Mouse (Mus musculus) thymus, postnatal 0 days (tissue): ENCODE results near the gene Nfkbiz. TPM values are rescaled to one million over a fixed set of nuclear protein-coding genes. Genes with fewer than 3 reads are reported as not detected.
"Not testable (repeated sequence)": the region's sequence is repeated elsewhere in the genome, so short reads cannot be mapped to it uniquely, and the experiment has no call there.

Experiments
- DNase-seq: peaks from one replicate; pipeline ENCODE4 v3.0.0-alpha.2; 2015; ENCODE audit warnings: low spot score
- polyA plus RNA-seq: library from polyadenylated mRNA; unstranded; fragments of >200 nt; fragmentation: Nextera tagmentation; extraction: Ambion mirVana; gene quantifications from 2 replicates; pipeline ENCODE4 v1.2.1, GENCODE M21; 2015

Gene Nfkbiz
- 6.0 and 6.3 TPM in 2 replicates for polyA plus RNA-seq

DNA sequence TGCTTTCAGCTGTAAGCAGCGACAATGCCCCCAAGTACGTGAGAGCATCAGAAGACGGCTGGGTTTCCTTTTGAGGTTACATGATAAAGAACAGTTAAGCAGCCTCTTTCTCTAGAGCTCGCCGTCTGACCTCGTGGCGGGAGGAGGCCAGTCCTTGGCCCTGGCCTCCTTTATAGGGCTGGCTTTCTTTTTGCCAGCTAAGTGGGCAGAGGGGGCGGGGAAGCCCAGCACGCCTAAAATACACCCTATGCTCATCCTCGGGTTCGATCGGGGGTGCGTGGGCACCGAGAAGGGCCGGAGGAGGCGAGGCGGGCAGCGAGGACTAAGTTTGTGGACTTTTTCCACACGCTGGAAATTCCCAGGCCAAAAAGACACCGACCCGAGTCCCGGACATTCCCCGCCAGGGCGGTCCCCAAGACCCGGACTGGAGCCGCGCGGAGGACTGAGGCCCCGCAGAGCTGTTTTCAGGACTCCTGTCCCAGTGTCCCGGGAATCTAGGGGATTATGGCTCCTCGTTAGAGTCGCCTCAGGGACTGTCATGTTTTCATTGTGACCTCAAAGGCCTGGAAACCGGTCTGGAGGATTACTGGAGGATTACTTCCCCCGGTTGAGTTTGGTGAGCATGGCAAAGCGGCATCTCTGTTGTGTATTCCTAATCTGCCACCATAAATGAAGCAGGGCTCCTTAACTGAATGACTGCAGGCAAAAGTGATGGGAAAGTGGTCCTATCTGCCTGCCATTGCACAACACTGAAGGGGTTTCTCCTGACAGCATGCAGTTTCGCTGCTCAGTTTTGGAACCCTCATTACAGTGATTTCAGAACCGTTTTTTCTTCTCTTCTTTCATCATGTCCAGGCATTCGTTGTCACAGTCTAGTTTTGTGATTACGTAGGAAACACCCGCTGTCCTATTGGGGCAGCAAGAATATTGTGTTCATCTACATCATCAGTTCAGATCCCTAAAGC lies at the start of gene Nfkbiz:
Nfkbiz (minus strand) TSS at position 390 of the 965 bp plus-strand sequence.
- DNase-seq, result peak; percentile 59

DNA sequence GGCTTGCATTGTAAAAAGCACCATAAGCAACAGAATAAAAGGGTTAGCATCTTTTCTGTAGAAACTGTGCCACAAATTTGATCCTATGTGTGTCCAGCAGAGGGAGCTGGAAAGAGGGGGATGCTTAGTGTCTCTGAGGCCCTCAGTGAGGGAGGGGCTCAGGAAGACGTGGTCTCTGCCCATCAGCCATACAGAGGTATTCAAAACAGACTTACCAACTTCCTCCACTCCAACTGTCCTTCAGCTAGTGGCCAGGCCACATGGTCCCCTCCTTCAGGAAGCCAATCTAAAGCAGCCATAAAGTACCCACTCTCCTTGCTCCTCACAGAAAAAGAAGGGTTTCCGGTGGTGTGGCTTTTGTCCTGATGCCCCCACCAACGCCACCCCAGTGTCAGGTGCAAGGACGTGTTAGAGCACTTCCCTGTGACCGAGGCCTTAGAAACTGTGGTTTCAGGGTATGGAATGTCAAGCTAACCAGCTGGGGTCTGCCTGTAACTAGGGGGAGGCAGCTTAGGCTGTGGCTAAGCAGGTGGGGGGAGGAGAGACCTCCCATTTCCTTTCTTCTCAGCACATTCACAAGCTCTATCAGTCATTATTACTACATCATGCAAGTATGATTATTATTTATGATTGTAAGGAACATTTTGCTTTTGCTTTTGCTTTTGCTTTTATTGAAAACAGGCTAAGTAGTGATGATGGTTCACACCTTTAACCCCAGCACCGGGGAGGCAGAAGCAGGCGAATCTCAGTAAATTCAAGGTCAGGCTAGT lies 49.3 kb upstream of the Nfkbiz start:
- DNase-seq, result peak; percentile 74

DNA sequence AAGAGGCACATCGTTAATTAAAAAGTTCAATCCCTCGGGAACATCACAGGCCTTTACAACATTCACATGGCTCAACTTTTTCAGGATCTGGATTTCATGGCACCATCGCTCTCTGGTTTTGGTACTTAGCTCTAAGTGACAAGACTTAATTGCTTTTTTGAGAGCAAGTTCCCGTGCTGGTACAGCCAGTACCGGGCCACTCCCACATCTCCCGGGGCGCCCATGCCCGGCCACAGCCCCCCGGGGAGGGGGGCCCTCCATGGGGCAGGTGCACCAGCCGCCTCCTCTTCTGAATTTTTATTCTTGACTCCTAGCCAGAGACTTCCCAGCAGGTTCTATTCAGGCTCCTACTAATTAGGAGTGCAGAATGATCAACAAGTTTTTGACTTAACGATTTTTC lies 45.5 kb upstream of the Nfkbiz start:
- no peak for DNase-seq

DNA sequence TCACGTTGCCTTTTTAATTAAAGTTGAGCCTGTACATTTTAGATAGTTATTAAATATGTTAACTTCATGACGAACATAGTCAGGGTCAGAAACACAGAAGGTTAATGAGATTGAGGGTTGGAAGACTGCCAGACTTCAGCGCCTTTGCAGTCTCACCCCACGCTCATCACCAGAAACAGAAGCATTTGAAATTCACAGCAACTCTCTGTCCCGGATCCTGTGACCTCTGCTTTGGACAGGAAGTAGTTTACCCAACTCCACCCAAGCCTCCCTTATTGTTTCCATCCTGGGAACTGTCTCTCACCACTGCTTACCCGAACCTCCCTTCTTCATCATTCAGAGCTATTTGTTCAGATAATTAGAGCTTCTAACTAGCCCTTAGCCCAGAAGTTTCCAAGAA lies 37.3 kb upstream of the Nfkbiz start:
- no peak for DNase-seq

DNA sequence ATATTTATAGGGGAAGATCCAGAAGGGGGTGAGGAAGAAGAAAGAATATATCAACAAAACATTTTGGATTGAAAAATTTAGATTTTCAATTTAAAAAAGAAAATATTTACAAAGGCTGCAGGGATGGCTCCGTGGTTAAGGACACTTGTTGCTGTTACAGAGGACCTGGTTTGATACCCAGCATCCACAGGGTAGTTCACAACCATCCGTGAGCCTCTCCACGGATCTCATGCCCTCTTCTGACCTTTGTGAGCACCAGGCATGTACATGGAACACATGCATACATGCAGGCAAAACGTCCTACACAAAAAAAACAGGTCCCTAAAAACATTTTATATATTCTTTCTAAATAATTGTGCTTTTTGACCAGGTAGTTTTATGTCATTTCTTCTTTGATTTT lies 25.1 kb upstream of the Nfkbiz start:
- no peak for DNase-seq

DNA sequence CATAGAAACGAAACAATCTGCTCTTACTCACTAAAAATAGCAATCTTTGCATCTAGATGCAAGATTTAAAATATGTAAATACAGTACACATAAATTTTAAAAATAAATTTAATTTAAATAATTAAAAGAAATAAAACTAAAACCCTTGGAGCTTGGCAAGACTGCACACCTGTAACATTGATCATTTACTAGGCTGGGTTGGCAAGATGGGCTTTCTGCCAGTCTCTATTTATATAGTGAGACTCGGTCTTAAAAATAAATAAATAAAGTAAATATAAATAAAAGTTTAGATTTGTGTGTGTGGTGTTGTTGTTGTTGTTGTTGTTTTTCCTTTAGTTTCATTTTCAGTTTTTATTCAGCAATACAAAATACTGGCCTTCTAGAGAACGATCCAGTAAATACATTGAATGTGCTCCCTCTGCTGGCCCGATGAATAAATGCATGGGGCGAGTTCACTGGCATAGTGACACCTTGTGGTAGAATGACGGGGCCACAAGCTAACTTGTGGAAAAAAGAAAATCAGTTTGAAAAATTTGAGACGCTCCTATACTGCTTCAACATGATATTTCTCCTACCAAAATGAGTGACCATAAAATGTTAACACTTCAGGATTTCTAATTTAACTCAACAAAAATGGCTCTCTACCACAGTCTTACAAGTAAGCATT lies 24.6 kb upstream of the Nfkbiz start:
- DNase-seq, result peak; percentile 80

DNA sequence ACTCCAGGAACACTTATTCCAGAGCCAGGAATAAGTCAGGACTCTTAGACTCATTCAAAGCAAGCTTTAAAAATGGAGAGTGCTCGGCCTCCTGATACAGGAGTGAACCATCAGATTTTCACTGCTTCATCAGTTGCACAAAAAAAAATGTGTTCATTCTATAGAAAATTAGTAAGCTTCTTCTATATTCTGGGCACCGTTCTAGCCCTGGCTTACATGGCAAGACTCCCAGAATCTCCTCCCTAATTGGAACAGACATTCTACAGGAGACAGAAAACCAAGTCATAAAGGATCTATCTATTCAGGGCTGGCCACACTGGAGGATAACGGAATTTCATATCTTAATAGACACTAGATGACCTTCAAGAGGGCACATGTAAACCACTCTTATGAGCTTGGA lies 22.4 kb upstream of the Nfkbiz start:
- DNase-seq, result no peak

DNA sequence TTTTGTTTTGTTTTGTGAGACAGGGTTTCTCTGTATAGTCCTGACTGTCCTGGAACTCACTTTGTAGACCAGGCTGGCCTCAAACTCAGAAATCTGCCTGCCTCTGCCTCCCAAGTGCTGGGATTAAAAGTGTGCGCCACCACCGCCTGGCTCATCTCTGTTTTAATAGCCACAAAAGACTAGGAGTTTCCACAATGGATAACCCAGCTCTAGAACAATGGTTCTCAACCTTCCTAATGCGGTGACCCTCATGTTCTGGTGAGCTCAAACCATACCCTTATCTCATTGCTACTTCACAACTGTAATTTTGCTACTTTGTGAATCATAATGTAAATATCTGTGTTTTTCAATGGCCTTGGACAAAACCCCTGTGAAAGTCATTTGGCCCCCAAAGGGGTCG lies 20.7 kb upstream of the Nfkbiz start:
- DNase-seq, result not testable (repeated sequence)

DNA sequence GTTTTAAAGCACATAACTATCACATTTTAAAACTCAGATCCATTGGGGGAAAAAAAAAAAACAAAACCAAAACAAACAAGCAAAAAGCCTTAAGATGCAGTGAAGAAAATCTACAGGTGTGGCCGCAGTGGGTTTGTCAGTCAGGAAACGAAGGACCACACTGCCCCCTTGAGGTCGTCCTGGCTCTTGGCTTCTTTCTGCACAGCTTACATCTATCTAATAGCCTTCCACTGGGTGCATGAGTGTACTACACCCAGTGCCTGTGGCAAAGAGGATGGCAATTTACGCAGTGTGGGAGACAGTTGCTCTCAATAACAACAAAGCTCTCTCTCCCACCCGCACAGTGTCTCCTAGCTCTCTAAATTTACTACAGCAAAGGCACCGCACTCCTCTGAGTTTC lies 19.8 kb upstream of the Nfkbiz start:
- peak; percentile 80 for DNase-seq

DNA sequence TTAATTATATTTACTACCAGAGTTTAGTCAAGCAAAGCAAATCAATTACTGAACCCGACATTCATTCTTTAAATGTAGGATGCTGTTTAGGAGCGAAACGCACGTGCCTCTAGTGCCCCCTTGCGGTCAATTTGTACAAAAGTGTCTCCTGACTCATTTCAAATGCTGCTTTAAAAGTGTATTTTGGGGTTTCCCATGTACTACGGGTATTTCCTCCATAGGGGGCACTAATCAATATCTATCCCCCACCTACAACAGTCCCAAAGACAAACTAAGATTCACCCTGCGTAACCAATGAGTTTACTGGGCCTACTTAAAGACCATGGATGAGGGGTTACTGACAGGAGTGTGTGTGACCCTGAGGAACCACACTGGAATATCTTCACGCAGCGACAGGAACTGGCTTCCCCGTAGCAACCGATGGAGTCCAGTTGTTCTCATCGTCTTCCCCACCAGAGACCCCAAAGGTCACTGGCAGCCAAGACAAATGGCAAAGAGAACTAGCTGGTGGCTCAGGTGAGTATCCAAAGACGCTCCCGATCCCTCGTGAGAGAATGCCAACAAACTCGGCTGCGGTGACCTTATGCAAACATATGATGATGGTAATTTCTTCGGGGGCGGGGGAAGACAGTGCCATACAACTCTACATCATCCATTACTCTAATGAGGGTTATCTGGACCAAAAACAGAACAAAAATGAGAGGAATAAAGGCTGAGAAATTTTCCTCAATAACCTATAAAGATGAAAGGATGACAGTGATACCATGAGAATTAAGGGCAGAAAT lies 14.4 kb upstream of the Nfkbiz start:
- peak; percentile 85 for DNase-seq

DNA sequence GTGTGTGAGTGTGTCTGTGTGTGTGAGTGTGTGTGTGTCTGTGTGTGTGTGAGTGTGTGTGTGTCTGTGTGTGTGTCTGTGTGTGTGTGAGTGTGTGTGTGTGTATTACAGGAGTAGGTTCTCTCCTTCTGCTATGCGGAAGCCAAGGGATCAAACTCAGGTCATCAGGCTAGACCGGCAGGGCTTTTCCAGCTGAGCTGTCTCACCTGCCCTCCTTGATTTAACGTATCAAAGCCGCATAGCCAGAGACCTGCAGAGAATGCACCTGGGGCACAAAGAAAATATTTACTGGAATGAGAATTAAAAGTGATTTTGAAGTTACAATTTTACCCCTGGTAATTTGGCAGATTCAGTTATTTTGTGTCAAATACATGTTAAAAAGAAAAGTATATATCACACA lies 13.8 kb upstream of the Nfkbiz start:
- no peak for DNase-seq

DNA sequence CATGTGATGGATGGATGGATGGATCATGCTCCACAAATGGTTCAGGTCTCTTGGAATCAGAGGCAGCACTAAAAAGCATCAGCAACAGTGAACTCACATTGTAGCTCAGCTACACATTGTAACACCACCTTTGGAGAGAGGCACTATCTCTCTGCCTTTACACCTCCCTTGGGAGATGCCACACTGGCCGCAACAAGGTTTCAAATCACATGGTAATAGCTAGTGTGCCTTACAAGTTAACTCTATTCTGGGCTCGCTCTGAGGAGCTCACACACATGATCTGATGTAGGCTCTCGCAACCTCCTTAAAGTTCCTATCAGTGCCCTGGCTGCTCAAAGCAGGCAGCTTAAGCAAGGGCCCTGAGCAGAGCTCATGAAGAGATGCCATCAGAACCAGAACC lies 11.8 kb upstream of the Nfkbiz start:
- DNase-seq, result no peak

DNA sequence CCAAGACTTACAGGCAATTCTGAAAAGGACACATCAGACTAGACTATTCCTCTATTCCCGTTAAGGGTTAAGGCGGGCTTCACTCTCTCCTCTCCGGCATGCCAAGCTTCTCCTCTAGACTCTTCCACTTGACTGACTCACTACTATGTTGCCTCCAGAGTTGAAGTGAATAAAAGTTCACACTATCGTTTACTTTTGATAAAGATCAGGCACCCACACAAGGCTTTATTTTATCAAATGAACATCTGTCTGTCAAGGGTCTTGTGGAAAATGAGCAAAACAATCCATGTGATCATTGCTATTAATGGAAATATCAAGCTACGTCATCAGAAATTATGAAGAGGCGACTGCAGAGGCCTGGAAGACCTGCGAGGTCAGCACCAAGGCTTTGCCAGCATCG lies 9.0 kb upstream of the Nfkbiz start:
- no peak for DNase-seq

DNA sequence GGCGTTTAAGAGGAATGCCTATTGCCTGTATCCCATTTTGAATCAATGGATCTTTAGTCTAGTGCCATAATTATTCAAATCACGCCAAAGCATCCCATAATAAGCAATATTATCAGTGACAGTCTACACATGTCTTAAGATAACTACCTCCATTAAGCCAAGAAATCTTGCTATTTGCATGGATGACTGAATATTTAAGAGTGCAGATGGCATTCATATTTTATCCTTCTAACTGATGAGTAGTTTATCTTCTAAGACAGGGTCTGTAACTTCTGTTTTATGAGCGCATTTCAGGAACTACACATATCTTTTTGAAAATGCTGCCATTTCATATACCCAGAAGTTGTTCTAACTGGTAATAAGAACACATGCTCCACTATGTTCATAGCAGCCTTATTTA lies 6.1 kb upstream of the Nfkbiz start:
- DNase-seq, result no peak

DNA sequence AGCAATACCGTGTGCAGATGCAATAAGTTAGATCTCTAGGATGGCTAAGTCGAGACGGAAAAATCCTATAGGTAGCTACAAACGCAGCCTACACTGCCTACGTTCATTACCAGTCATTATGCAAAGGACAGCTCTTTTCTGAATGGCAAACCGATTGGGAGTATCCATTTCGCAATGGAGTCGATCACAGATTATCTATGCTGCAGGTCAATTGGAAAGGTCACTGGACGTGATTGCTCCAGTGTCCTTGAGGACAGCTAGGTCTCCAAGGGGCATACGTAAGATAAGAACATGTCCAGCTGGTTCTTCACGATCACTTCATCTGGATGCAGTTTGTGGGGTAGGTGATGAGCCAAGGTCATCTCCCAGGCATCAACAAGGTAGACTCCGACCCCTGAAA lies 5.2 kb upstream of the Nfkbiz start:
- no peak for DNase-seq

DNA sequence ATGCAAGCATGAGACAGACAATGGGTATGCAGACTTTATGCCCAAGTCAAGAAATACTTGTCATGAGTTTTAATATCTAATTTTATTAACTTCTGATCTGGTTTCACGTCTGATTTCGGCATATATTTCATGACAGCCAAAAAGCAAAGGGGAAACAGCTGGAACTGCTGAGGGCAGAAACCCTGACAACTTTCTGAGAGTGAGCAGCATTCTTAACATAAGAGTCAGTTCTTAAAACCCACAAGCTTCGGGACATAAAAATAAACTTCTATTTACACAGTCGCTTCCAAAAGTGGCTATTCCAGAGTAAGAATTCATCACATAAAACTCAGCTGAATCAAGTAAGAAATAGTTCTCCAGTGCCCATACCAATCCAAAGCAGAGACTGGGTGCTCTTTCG lies 4.4 kb upstream of the Nfkbiz start:
- DNase-seq, result no peak

DNA sequence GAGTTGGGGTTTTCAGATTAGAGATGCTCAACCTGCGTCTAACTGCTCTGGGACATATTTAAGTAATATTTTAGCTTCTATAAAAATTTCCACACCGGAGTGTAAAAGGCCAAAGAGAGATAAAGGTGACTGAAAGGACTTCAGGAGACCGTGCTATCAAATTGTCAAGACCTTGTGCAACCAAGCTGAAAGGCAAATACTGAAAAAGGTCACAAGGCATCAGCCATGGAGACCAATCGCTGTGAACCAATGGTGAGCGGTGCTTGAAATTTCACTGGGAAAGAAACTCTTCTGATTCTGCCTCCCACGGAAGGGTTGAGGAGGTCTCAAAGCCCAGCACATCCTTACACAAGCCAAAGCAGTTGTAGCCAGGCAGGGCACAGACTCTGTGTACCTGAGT lies 2.8 kb upstream of the Nfkbiz start:
- DNase-seq, result no peak

DNA sequence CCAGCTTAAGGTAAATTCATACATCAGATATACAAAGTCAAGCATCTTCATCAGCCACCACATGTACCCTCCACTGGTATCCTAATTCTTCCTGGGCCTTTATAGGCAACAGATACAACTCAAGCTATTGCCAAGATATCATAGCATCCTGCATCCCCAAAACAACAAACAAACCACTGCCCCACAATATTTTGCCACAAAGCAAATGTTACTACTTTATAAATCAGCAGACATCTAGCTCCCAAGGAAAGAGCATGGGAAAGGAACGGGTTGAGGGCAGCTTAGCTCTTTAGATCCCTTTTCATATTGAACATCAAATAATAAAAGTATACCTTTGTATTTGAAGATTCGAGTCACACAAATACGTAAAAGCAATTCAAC lies 580 bp downstream of the Nfkbiz start:
- no peak for DNase-seq

DNA sequence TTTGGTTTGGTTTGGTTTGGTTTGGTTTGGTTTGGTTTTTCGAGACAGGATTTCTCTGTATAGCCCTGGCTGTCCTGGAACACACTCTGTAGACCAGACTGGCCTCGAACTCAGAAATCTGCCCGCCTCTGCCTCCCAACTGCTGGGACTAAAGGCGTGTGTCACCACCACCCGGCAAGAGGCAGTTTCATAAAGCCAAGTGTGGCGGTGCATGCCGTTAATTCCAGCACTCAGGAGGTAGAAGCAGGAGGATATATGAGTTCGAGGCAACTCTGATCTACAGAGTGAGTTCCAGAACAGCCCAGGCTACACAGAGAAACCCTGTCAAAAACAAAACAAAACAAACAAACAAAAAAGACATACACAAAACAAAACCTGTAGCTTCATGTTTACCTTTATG lies 1.0 kb downstream of the Nfkbiz start:
- DNase-seq, result not testable (repeated sequence)

DNA sequence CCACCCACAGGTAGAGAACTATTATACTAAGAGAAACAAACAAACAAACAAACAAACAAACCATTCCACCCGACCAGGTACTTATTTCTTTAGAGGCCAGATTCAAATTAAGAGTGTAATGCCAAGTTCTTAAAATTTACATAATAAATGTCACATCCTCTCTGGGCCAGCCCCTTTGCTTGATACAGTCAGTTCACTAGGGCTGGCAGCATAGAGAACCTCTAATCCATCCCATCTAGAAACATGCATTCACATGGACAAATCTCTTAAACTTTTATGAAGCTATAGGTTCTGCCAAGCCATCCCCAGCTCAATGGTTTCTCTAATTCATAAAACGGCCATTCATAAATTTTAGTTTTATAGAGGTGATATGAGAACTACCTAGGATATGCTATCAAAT lies 1.5 kb downstream of the Nfkbiz start:
- no peak for DNase-seq

DNA sequence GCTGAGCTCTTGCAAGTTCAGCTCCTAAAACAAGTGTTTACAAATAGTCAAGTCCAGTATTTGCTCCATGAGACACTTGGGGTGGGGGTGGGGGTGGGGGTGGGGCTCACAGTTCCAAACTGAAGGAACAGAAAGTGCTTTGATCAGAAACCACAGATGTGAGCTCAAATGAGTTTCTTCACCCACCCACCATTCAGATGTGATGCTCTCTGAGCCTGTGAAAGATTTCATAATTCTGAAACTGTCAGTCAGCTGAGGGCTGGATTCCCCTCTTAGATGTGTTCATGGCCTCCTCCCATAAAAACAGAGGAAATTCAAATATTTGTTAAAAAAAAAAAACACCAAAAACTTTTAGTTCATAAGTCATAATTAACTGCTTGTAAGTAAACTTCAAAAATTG lies 2.9 kb downstream of the Nfkbiz start:
- no peak for DNase-seq
